Mouse (Mus musculus) left cerebral cortex, postnatal 25 days (tissue): ENCODE data around the gene Svep1. TPM values are rescaled to one million over a fixed set of nuclear protein-coding genes. Genes with fewer than 3 reads are reported as not detected.

Experiments used
- DNase-seq, 2 experiments: peaks; one replicate each; pipeline ENCODE4 v3.0.0; 2022; ENCODE audit warnings: low spot score in 2 of 2, mixed read lengths in 1 of 2
- intact Hi-C: fragments of 180-260 bp; cut with DNase I; formaldehyde crosslinking; loops from one replicate; pipeline ENCODE4 v1.15.1; 2025
- total RNA-seq, 2 experiments: library from RNA; stranded (reverse); gene quantifications; 2 replicates each; pipeline ENCODE4 v1.2.3; 2021

Svep1 gene
- total RNA-seq, result 1 to 10 TPM in 1 of 2 experiments, under 1 TPM in 1; 0.96 to 1.0 TPM

DNA sequence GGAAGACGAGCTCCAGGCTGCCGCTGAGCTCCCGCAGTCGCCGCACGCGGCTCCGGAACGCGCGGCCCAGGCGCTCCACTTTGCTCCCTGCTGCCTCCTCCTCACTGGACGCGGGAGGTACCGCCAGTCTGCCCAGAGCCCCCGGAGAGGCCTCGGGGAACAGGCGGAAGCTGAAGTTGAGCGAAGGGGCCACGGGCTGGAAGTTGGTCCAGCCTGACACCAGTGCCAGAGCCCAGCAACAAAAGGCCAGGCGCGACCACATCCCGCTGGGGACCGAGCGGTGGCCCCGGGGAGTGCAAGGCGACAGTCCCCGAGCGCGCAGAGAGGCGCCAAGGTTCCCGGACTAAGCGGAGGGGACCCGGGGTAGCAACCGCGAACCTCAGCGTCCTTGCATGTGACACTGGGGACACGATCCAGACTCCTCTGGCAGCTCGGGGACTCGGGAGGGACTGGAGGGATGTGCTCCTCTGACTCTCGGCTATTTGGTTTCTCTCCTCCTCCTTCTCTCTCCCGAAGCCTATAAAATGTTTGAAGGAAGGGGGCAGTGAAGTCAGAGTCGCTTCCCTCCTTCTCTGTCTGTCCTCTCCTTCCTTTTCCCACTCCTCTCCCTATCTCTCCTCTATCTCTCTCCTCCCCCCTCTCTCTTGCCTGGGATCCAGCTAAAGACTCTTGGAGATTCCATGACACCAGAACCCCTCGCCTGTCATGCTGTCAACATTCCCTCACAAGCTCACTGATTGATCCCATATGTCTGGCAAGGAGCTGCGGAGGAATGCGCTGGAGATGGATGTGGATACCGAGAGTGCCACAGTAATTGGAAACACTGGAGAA lies at the start of gene Svep1:
TSS of gene Svep1 (minus strand) at position 745 of the 831 bp plus-strand sequence.
- intact Hi-C loops, result no loop called here
- DNase-seq, result peak in 1 of 2 experiments; percentile 22

DNA sequence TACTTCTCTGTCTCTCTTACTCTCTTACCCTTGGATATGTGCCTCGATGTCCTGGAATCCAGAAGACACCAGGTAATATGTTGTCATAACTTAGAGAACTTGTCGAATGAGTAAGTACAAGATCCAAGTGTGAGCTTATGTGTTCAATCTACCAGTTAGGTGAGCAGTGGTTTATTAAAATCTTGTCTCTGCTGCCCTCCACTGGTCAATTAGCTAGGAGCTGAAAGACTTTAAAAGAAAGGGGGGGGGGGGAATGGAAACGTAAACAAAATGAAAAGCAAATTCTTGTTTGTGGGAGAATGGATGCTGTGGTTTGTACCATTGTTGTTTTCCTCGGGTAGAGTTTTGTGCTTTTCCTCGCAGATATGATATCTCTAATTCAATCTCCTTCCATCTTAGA lies 46.8 kb upstream of the Svep1 start:
- intact Hi-C loops, result loop anchor here (1.0 to 10.0 kb wide), 2 partner anchors 171 to 349 kb away; no protein-coding TSS in a partner anchor
- DNase-seq, result peak; percentile 27 to 58

DNA sequence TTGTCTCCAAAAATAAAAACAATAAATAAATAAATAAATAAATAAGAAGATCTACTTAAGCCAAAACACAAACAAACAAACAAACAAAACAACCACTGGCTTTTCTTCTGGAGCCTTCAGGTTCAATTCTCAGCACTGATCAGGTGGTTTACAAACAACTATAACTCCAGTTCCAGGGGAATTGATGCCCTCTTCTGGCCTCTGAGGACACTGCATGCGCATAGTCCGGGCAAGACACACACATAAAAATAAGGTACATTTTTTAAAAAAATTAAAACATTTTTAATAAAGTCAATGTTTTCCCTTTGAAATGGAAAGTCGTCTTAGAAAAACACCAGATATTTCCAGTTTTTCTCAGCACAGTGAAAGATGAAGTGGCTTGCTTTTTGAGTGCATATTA lies 45.7 kb upstream of the Svep1 start:
- intact Hi-C loops, result loop anchor here (10.0 kb wide), 1 partner anchor 348 kb away; no protein-coding TSS in a partner anchor
- DNase-seq, result no peak

DNA sequence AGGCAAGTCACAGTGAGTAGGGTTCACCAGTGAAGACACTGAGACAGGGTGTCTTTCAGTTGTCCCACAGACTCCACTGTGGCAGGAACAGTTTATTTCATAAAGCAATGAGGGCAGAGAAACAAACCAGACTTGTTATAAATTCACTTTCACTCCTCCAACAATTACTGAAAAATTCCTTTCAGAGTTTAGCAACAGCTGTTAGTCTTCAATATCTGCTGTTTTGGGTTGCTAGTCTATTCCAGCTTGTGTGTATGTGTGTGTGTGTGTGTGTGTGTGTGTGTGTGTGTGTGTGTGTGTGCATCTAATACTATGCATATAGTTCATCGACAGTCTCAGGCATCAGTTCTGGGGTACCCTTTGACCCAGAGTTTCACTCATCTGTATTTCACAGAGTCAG lies 38.9 kb upstream of the Svep1 start:
- DNase-seq, result no peak
- intact Hi-C loops, result loop anchor here (10.0 kb wide), 1 partner anchor 571 kb away; no protein-coding TSS in a partner anchor

DNA sequence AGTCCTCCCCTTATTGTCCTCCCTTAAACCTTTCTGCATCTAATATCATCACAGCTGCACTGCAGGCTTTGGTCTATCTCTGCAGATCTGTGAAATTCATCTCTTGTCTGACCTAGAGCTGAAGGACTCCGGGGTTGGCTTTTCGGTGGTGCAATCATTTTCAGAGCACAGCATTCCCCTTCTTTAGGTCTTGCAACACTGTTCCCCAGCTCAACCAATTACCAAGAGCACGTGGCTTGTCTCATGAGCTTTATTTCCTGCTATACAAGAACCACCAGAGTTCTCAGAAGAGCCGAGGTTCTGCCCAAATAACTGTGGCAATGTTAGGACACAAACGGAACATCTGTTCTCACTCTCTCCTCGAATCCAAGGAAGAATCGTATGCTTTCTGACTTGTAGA lies 33.8 kb upstream of the Svep1 start:
- DNase-seq, result no peak
- intact Hi-C loops, result loop anchor here (10.0 kb wide), 1 partner anchor 566 kb away; no protein-coding TSS in a partner anchor

DNA sequence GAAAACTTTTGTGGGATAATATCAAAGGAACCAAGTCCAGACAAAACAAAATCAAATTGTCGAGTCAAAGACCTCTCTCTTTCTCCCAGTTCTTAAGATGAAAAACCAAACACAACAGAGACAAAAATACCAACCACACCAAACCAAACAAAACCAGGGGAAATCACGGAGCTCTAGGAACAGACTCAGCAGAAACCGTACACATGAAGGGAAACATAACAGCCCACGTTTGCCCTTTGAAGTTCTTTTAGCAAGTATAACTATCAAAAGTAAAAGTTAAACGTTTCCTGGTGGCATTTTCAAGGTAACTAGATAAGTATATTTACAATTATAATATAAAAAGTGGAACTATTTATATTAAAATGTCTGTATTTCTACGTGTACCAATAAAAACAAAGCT lies 29.2 kb upstream of the Svep1 start:
- intact Hi-C loops, result no loop called here
- DNase-seq, result no peak

DNA sequence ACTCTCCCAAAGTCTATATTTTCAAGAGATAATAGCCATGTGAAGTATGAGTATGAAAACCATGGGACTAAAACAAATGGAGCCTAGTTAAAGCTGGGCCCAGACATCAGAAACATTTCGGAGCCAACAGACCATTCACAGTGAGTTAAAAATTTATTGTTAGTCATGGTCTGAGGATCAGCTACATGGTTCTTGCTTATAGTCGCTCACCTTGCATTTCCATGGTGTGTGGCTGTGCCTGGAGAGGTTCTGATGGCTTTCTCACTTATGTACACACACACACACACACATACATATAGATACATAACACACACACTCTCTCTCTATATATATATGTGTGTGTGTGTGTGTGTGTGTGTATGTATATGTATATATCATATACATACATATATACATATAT lies 16.8 kb upstream of the Svep1 start:
- no peak for DNase-seq
- intact Hi-C loops, result no loop called here

DNA sequence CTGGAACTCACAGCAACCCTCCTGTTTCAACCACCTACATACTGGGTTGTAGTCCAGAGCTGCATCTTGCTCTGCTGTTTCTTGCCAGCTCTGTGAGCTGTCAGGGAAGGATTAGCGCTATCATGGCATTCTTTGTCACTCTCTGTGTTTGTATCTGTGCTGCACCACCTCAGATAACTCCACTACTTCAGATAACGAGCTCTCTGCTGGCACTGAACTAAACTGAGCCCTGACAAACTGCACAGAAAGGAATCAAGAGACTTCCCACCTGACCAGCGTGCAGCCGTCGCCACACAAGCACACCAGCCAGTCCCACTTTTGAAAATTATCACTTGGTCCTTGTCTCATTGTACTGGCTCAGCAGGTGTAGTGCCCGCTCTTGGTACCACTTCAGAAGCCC lies 4.7 kb upstream of the Svep1 start:
- intact Hi-C loops, result no loop called here
- no peak for DNase-seq

DNA sequence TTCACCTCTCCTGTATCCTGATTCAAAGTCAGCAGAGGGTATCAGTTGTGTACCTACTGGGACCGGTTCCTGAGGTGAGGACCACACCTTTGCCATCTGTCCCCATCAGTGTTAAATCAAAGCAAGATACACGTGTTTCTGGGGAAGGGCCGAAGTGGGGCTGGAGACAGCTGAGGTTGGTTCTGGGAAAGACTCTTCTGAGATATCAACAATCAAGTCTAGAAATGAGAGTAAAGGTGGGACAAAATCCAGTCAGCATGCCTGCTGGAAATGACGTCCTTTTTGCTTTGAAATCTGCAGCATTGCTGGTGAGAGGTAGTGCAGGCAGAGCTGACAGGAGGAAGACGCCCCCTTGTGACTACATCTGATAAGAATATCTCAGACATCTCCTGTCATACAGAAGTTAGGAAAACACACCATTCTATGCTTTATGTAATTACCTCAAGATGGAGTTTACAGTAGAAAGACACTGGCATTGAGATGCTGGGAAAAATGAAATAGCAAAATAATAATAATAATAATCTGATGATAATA lies 4.0 kb upstream of the Svep1 start:
- DNase-seq, result no peak
- intact Hi-C loops, result no loop called here

DNA sequence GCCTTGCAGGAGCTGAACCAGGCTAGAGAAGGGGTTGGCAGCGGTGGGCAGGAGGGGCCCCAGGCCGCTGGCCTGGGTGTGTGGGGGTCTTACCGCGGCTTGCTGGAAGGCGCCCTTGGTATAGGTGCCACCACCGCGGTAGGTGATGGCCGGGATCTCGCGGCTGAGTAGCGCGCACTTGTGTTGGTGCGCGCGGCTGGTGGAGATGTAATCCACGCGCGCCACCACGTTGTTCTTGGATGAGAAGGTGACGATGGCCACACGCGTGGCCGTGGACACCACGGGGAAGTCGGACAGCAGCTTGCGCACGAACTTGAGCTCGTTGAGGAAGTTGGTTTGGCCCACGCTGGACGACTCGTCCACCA lies 927 bp downstream of the Svep1 start:
- DNase-seq, result no peak
- intact Hi-C loops, result no loop called here

DNA sequence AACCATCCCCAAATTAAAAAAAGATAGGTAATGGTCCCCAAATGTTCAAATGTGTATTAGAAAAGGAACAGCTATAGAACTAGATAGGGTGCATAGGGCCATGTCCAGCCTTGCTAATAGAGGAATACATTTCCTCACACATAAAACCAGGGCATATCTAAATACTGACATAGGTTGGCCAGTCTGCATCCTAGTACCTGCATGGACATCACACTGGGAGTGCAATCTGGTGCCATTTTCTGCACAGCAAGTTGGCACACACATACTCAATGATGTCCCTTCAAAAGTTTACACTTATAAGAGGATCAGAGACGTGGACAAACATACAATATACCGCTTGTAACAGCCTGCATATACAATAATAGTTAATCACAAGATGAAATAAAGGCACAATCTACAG lies 5.0 kb downstream of the Svep1 start:
- intact Hi-C loops, result no loop called here
- DNase-seq, result no peak

DNA sequence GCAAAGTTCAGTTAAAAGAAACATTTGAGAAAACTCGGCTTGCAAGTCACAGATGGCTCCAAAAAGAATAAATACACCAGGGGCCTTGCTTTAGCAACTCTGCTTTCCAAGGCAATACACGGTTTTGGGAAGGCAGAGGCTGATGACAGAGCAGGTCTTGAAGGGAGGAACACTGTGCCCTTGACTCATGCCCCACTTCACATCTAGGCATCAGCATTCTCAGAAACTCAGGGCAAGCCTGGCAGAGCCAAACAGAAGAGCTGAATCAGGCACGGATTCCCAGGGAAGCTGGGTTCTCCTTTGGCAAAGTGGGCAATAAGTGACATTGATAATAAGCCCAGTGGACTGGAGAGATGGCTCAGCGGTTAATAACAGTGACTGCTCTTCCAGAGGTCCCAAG lies 5.8 kb downstream of the Svep1 start:
- DNase-seq, result no peak
- intact Hi-C loops, result no loop called here

DNA sequence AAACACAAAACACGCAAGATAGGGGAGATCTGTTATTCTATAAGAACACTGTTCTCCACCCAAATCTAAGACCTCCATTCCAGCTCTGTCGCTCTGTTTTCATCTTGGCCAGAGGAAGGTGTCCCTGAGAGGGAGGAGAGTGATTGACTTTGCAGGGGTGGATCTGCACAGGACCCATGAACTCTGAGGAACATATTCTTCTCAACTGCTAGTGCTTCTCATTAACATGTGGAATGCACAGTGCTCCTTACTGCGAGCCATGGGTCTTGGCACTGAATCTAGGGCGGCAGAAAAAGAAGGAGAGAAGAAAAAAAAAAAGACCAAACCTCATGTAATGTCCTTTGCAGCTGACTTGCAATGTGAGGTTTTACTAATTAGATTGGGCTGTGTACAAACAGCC lies 9.4 kb downstream of the Svep1 start:
- intact Hi-C loops, result no loop called here
- no peak for DNase-seq

DNA sequence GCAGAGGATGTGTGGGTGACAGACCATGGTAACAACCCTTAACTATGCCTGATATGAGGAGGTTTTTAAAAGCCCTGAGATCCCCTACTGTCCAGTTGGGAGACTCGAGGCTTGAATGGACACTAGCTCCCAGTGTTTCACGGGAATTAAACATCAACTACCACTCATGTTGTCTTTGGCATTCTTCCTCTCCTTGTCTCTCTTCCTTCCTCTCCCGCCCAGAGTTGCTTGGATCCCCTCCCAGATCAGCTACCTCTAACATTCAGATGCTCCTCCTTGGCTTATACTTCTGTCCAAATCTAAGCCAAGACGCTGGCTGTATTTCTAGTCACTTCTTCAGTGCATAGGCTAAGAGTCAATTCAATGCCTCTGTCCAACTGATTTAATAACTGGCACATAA lies 9.9 kb downstream of the Svep1 start:
- DNase-seq, result no peak
- intact Hi-C loops, result no loop called here

DNA sequence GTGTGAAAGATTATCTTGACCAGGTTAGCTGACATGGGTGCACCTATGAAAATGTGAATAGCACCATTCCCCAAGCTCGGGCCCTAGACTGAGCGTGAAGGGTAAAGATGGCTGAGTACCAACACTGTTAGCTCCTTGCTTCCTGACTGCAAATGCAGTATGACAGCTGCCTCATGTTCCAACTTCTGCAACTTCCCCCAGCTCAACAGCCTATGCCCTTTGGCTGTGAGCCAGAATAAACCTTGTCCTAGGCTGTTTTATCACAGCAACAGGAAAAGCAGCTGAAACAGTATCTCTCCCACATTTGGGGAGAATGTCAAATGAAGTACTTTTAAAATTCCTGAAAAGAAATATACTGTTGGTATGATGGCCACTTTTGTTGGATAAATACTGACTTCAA lies 10.7 kb downstream of the Svep1 start:
- no peak for DNase-seq
- intact Hi-C loops, result no loop called here

DNA sequence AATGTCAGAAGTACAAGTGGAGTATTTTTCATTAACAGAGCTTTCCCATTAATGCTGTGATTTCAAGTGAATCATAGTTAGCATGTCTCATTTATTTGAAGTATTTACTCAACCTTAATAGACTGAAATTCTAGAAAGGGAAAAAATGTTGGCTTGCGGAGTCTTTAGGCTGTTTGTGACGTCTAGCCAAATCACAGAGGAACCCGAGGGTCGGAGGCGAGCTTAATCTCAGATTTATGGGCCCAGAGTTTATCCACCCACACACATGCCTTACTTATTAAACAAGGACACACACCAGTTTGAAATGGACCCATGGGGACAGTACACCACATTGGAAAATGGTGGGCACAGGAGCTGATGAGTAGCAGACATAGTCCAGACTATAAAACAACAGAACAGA lies 17.4 kb downstream of the Svep1 start:
- intact Hi-C loops, result no loop called here

DNA sequence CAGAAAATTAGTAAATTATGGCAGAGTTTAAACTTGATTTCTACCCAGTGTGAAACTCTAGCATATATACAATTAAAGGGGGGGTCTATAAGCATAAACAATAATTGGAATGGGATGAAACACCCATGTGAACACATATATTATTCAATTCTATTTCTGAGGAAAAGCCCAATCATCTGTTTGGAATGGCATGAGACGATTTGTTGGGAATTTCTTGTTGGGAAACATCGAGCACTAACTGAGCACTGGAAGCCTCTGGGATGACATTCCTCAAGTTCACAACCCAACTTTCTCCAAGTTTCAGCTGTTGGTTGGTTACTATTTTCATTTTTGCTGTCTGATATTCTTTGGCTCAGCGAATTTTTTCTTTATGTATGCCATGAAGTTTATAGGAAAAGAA lies 21.3 kb downstream of the Svep1 start:
- intact Hi-C loops, result no loop called here
- no peak for DNase-seq

More for the DNA sequence above, 17.4 kb downstream of the Svep1 start:
- DNase-seq, result no peak

DNA sequence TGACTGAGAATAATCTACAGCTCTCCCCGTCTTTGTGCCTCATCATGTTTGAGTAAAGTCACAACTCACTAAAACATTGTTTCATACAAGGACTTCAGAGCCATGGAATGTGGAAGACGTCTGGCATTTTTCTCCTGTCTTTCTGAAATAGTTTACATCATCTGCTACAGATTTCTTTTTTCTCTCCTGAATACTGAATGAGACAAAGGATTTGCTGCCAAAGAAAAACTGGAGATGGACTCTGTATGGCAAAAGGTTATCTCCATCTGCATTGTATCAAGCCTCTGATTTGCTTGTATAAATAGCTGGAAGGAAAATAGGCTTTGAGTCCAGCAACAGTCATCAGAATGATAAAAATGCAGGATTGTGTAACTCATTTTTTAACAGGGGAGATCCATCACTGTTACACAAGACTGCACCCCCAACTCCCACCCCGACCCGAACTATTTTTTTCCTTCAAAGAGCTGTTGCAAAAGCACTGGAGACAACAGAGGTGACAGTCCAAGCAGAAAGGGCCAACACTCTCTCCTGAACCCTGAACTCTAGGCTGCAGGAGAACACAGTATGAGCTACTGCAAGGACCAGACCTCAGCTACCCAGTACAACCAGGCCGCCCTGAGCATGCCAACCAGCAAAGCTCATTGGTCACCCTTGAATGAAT lies 21.8 kb downstream of the Svep1 start:
- intact Hi-C loops, result no loop called here
- no peak for DNase-seq

DNA sequence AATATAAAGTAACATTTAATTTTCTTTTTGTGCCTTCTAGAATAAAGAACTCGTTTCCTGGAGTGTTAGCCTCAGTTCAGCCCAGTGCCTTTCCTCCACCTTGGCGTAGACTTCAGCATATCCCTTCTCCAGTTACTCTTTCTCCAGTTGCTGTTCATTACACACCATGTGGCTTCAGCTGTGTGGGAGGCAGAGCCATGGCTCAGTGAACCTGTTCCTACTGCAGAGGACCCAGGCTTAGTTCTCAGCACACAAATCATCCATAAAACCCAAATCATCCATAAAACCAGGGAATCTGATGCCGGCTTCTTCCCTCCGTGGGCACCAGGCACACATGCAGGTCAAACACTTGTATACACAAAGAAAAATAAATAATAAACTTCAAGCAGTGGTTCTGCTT lies 22.8 kb downstream of the Svep1 start:
- no peak for DNase-seq
- intact Hi-C loops, result no loop called here

DNA sequence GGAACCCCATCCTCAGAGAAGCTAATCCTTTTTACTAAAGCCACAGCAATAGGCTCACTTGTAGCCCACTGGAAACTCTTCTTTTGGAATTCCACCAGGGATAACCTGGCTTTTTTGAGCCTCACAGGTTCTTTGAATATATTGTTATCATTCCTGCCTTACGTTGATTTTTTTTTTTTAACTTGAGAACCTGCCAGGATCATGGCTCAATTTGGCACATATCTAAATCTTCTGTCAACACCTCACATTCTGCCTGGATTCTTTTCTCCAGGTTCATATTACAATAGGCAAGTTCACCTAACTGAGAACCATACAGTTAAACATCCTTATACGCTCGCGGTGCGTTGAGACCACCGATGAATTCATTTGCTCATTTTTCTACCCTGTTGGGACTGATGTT lies 28.2 kb downstream of the Svep1 start:
- intact Hi-C loops, result no loop called here
- no peak for DNase-seq

DNA sequence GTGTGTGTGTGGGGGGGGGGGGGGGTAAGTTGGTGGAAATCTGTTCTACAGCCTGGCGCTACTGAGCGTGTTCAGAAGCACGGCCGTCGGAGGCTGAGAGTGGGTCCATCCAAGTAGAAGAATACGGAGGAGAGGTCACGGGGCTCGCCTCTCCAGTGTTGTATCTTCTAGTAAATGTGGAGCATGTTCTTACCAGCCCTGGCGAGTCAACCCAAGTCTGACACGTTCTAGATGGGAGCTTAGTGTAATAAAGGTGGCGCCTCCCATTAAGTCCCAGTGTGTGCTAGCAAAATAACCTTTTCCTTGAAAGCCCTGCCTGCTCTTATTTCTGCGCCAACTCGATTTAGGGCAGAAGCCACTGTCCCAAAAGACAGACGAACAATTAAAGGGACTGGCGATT lies 29.4 kb downstream of the Svep1 start:
- DNase-seq, result no peak
- intact Hi-C loops, result no loop called here
